Mouse (Mus musculus): ENCODE measurements at regions not wholly inside any gene's neighbourhood (a gene's known extent, or its start where the extent isn't known, plus 50 kb on each side); places are given as distances from the start of the nearest gene placed in this dataset.

- DNase-seq: no peak
- WGBS: 70% methylated on average over 8 of the region's 8 CpGs
- TF ChIP-seq POLR2A (IDR thresholded peaks at IDR 0.05; ENCODE audit: borderline replicate concordance, extremely low read depth, low read depth, low read length) (no peak), CTCF (IDR thresholded peaks at IDR 0.05; ENCODE audit: insufficient read depth, low read length) (no peak)
- Histone ChIP-seq H3K4me3 (replicated peaks; ENCODE audit: extremely low read depth, low read depth, low read length) (no peak overlapping the region), H3K4me1 (ENCODE audit: control insufficient read depth, insufficient read depth, low read length) (no peaks in the 10 kb centered on the region)
Observed at GRCm38 (mm10) chr11:114611690-114612089, 56.6 kb upstream of the Rpl38 start.

- H3K4me1 ChIP-seq (ENCODE audit: control insufficient read depth, insufficient read depth, low read length): no peaks in the 10 kb centered on the region
- DNase-seq: no peak
- no peak overlapping the region for H3K4me3 ChIP-seq (replicated peaks; ENCODE audit: extremely low read depth, low read depth, low read length)
- 90% methylated on average over 9 of the region's 9 CpGs for WGBS
- 0 out of 2 replicates have a peak, but pooled peaks have one; percentile 2 for TF ChIP-seq CTCF (IDR thresholded peaks at IDR 0.05; ENCODE audit: insufficient read depth, low read length)
- no peak for TF ChIP-seq POLR2A (IDR thresholded peaks at IDR 0.05; ENCODE audit: borderline replicate concordance, extremely low read depth, low read depth, low read length)
Observed at GRCm38 (mm10) chr11:114608009-114608408, 60.3 kb upstream of the Rpl38 start.

GRCm38 (mm10) chr11:114603108-114603507 lies 65.2 kb upstream of the Rpl38 start:
- DNase-seq: no peak
- Histone ChIP-seq H3K4me1 (ENCODE audit: control insufficient read depth, insufficient read depth, low read length) (no peaks in the 10 kb centered on the region), H3K4me3 (replicated peaks; ENCODE audit: extremely low read depth, low read depth, low read length) (no peak overlapping the region)
- 80% methylated on average over 6 of the region's 6 CpGs for whole genome bisulfite sequencing
- TF ChIP-seq CTCF (IDR thresholded peaks at IDR 0.05; ENCODE audit: insufficient read depth, low read length): no peak
- TF ChIP-seq POLR2A (IDR thresholded peaks at IDR 0.05; ENCODE audit: borderline replicate concordance, extremely low read depth, low read depth, low read length): no peak

GRCm38 (mm10) chr11:114597225-114597624 lies 71.1 kb upstream of the Rpl38 start:
- WGBS: 63% methylated on average over 2 of the region's 2 CpGs

GRCm38 (mm10) chr11:114592961-114593360 lies 75.4 kb upstream of the Rpl38 start:
- H3K4me1 ChIP-seq (ENCODE audit: control insufficient read depth, insufficient read depth, low read length): no peaks in the 10 kb centered on the region
- 63% methylated on average over 9 of the region's 9 CpGs for WGBS
- TF ChIP-seq POLR2A (IDR thresholded peaks at IDR 0.05; ENCODE audit: borderline replicate concordance, extremely low read depth, low read depth, low read length) (no peak), CTCF (IDR thresholded peaks at IDR 0.05; ENCODE audit: insufficient read depth, low read length) (no peak)
- DNase-seq: no peak
- no peak overlapping the region for H3K4me3 ChIP-seq (replicated peaks; ENCODE audit: extremely low read depth, low read depth, low read length)

More at GRCm38 (mm10) chr11:114597225-114597624, 71.1 kb upstream of the Rpl38 start:
- Histone ChIP-seq H3K4me3 (replicated peaks; ENCODE audit: extremely low read depth, low read depth, low read length) (no peak overlapping the region), H3K4me1 (ENCODE audit: control insufficient read depth, insufficient read depth, low read length) (no peaks in the 10 kb centered on the region)
- DNase-seq: no peak
- TF ChIP-seq POLR2A (IDR thresholded peaks at IDR 0.05; ENCODE audit: borderline replicate concordance, extremely low read depth, low read depth, low read length) (no peak), CTCF (IDR thresholded peaks at IDR 0.05; ENCODE audit: insufficient read depth, low read length) (no peak)

- 71% methylated on average over 9 of the region's 9 CpGs for WGBS
- DNase-seq: no peak
- no peak for TF ChIP-seq POLR2A (IDR thresholded peaks at IDR 0.05; ENCODE audit: borderline replicate concordance, extremely low read depth, low read depth, low read length)
- no peak for TF ChIP-seq CTCF (IDR thresholded peaks at IDR 0.05; ENCODE audit: insufficient read depth, low read length)
- Histone ChIP-seq H3K4me1 (ENCODE audit: control insufficient read depth, insufficient read depth, low read length) (no peaks in the 10 kb centered on the region), H3K4me3 (replicated peaks; ENCODE audit: extremely low read depth, low read depth, low read length) (no peak overlapping the region)
Observed at GRCm38 (mm10) chr11:114588554-114588953, 79.8 kb upstream of the Rpl38 start.

- Histone ChIP-seq H3K4me3 (replicated peaks; ENCODE audit: extremely low read depth, low read depth, low read length) (no peak overlapping the region), H3K4me1 (ENCODE audit: control insufficient read depth, insufficient read depth, low read length) (no peaks in the 10 kb centered on the region)
- no peak for DNase-seq
- 88% methylated on average over 4 of the region's 4 CpGs for WGBS
- TF ChIP-seq CTCF (IDR thresholded peaks at IDR 0.05; ENCODE audit: insufficient read depth, low read length): no peak
- no peak for TF ChIP-seq POLR2A (IDR thresholded peaks at IDR 0.05; ENCODE audit: borderline replicate concordance, extremely low read depth, low read depth, low read length)
Observed at GRCm38 (mm10) chr11:114587986-114588385, 80.3 kb upstream of the Rpl38 start.

- TF ChIP-seq POLR2A (IDR thresholded peaks at IDR 0.05; ENCODE audit: borderline replicate concordance, extremely low read depth, low read depth, low read length) (no peak), CTCF (IDR thresholded peaks at IDR 0.05; ENCODE audit: insufficient read depth, low read length) (no peak)
- DNase-seq: no peak
- 86% methylated on average over 12 of the region's 12 CpGs for WGBS
Observed at GRCm38 (mm10) chr11:114586400-114586799, 81.9 kb upstream of the Rpl38 start.

GRCm38 (mm10) chr11:114584804-114585203 lies 83.5 kb upstream of the Rpl38 start:
- WGBS: 70% methylated on average over 6 of the region's 6 CpGs

More at GRCm38 (mm10) chr11:114586400-114586799, 81.9 kb upstream of the Rpl38 start:
- Histone ChIP-seq H3K4me3 (replicated peaks; ENCODE audit: extremely low read depth, low read depth, low read length) (no peak overlapping the region), H3K4me1 (ENCODE audit: control insufficient read depth, insufficient read depth, low read length) (no peaks in the 10 kb centered on the region)

GRCm38 (mm10) chr11:114584146-114584545 lies 84.2 kb upstream of the Rpl38 start:
- H3K4me3 ChIP-seq (replicated peaks; ENCODE audit: extremely low read depth, low read depth, low read length): no peak overlapping the region
- no peaks in the 10 kb centered on the region for H3K4me1 ChIP-seq (ENCODE audit: control insufficient read depth, insufficient read depth, low read length)
- no peak for TF ChIP-seq CTCF (IDR thresholded peaks at IDR 0.05; ENCODE audit: insufficient read depth, low read length)
- TF ChIP-seq POLR2A (IDR thresholded peaks at IDR 0.05; ENCODE audit: borderline replicate concordance, extremely low read depth, low read depth, low read length): no peak
- 78% methylated on average over 5 of the region's 5 CpGs for WGBS
- no peak for DNase-seq

More at GRCm38 (mm10) chr11:114584804-114585203, 83.5 kb upstream of the Rpl38 start:
- TF ChIP-seq POLR2A (IDR thresholded peaks at IDR 0.05; ENCODE audit: borderline replicate concordance, extremely low read depth, low read depth, low read length) (no peak), CTCF (IDR thresholded peaks at IDR 0.05; ENCODE audit: insufficient read depth, low read length) (no peak)
- H3K4me3 ChIP-seq (replicated peaks; ENCODE audit: extremely low read depth, low read depth, low read length): no peak overlapping the region
- DNase-seq: no peak
- no peaks in the 10 kb centered on the region for H3K4me1 ChIP-seq (ENCODE audit: control insufficient read depth, insufficient read depth, low read length)

Measured in lung, adult 2 months (tissue).